Mouse (Mus musculus) midbrain, embryonic 14.5 days (tissue): ENCODE measurements around the gene Olfr266. TPM values are rescaled to one million over a fixed set of nuclear protein-coding genes. Genes with fewer than 3 reads are reported as not detected.

Experiments used
- ATAC-seq: fragments of 200-750 bp; cut with Nextera tagmentation; 2 replicates; pipeline ENCODE4 v1.8.0; 2017; ENCODE audit warnings: moderate number of reproducible peaks, moderate library complexity; ENCODE audit not compliant: low FRiP score, low TSS enrichment
- DNase-seq: peaks from one replicate; pipeline ENCODE4 v3.0.0-alpha.2; 2015
- H3K27ac ChIP-seq: fragments of 300-500 bp; sonication (generic); replicated peaks from 2 replicates; pipeline ENCODE4 v1.5.1; 2014; ENCODE audit warnings: mild to moderate bottlenecking, low read depth, low read length, moderate library complexity
- H3K27me3 ChIP-seq: fragments of 300-500 bp; sonication (generic); 2 replicates; pipeline ENCODE4 v1.6.1; 2014; ENCODE audit warnings: low read length, control low read depth, mixed read lengths; ENCODE audit not compliant: control insufficient read depth, insufficient read depth
- H3K36me3 ChIP-seq: fragments of 300-500 bp; sonication (generic); 2 replicates; pipeline ENCODE4 v1.6.1; 2014; ENCODE audit warnings: low read length, control low read depth; ENCODE audit not compliant: control insufficient read depth, insufficient read depth
- H3K4me1 ChIP-seq: fragments of 300-500 bp; sonication (generic); 2 replicates; pipeline ENCODE4 v1.6.1; 2014; ENCODE audit warnings: mild to moderate bottlenecking, antibody characterized with exemption, low read length, control low read depth; ENCODE audit not compliant: control insufficient read depth, insufficient read depth
- H3K4me2 ChIP-seq: fragments of 300-500 bp; sonication (generic); 2 replicates; pipeline ENCODE4 v1.6.1; 2014; ENCODE audit warnings: mild to moderate bottlenecking, low read length, moderate library complexity
- H3K4me3 ChIP-seq: fragments of 300-500 bp; sonication (generic); replicated peaks from 2 replicates; pipeline ENCODE4 v1.5.1; 2014; ENCODE audit warnings: low read depth, low read length
- H3K9ac ChIP-seq: fragments of 300-500 bp; sonication (generic); replicated peaks from 2 replicates; pipeline ENCODE4 v1.6.1; 2014; ENCODE audit warnings: mild to moderate bottlenecking, low read length, moderate library complexity
- H3K9me3 ChIP-seq: fragments of 300-500 bp; sonication (generic); 2 replicates; pipeline ENCODE4 v1.6.1; 2016; ENCODE audit warnings: low read length, control low read depth, mixed read lengths; ENCODE audit not compliant: control insufficient read depth
- WGBS: fragments of 180-500 bp; shearing (Covaris S2); extraction: QIAGEN DNeasy Blood & Tissue Kit; methylation state at CpG from one replicate; pipeline ENCODE4 v1.1.7; 2014; 5-methylcytosine and 5-hydroxymethylcytosine counted together
- polyA plus RNA-seq: library from polyadenylated mRNA; unstranded; fragments of >200 nt; fragmentation: Nextera tagmentation; extraction: Ambion mirVana; gene quantifications from 2 replicates; pipeline ENCODE4 v1.2.1, GENCODE M21; 2014

The Olfr266 gene
- polyA plus RNA-seq, 1 experiment from 2014 or later, result not detected

GRCm38 (mm10) chr3:106787972-106788371 is 38.1 kb downstream of the Olfr266 start:
- Histone ChIP-seq H3K27ac (no peak overlapping the region), H3K4me2 (no peak overlapping the region), H3K27me3 (no peaks in the 10 kb centered on the region), H3K4me3 (no peak overlapping the region), H3K36me3 (no peaks in the 10 kb centered on the region), H3K9ac (no peak overlapping the region), H3K4me1 (no peaks in the 10 kb centered on the region), H3K9me3 (no peaks in the 10 kb centered on the region)
- DNase-seq (no peak), ATAC-seq (no peak)

GRCm38 (mm10) chr3:106785130-106785529 is 41.0 kb downstream of the Olfr266 start:
- Histone ChIP-seq H3K4me3 (no peak overlapping the region), H3K9ac (no peak overlapping the region), H3K27me3 (no peaks in the 10 kb centered on the region), H3K27ac (no peak overlapping the region), H3K9me3 (no peaks in the 10 kb centered on the region), H3K36me3 (no peaks in the 10 kb centered on the region), H3K4me1 (no peaks in the 10 kb centered on the region), H3K4me2 (no peak overlapping the region)
- ATAC-seq (no peak), DNase-seq (no peak)
- WGBS, result 79% methylated on average over 3 of the region's 3 CpGs

GRCm38 (mm10) chr3:106771834-106772233 is 54.3 kb downstream of the Olfr266 start:
- no peak for DNase-seq
- no peak for ATAC-seq
- no peaks in the 10 kb centered on the region for H3K4me1 ChIP-seq
- H3K4me3 ChIP-seq, result no peak overlapping the region
- H3K36me3 ChIP-seq, result no peaks in the 10 kb centered on the region
- WGBS, result 83% methylated on average over 1 of the region's 1 CpGs
- no peak overlapping the region for H3K4me2 ChIP-seq
- H3K27me3 ChIP-seq, result no peaks in the 10 kb centered on the region
- no peak overlapping the region for H3K27ac ChIP-seq
- H3K9me3 ChIP-seq, result no peaks in the 10 kb centered on the region
- H3K9ac ChIP-seq, result no peak overlapping the region

Other genes starting within 250 kb of the Olfr266 start
- 23.4 and 23.9 TPM in 2 replicates for gene Lrif1, start 141.3 kb downstream of the Olfr266 start, polyA plus RNA-seq
- 2.6 and 6.4 TPM in 2 replicates for gene Cd53, start 36.1 kb downstream of the Olfr266 start, polyA plus RNA-seq
- 13.1 and 16.0 TPM in 2 replicates for gene Kcna3, start 209.9 kb upstream of the Olfr266 start, polyA plus RNA-seq